Mouse (Mus musculus): ENCODE measurements around the gene Acp7. TPM values are rescaled to one million over a fixed set of nuclear protein-coding genes. Genes with fewer than 3 reads are reported as not detected.
A peak's percentile ranks its signal among the peaks of the same experiment; 100 is the strongest.
"Not testable (repeated sequence)": the region's sequence is repeated elsewhere in the genome, so short reads cannot be mapped to it uniquely, and the experiment has no call there.

Acp7 gene
- polyA plus RNA-seq (2017; shearing (Covaris generic)) = not detected

- no peak for ATAC-seq
These were observed at the start of gene Acp7 for GRCm38 (mm10) chr7:28631073-28631472. Gene Acp7 (minus strand): TSS chr7:28631332.

- ATAC-seq = no peak
These were observed 46.5 kb upstream of the Acp7 start for GRCm38 (mm10) chr7:28677624-28678023.

DNA sequence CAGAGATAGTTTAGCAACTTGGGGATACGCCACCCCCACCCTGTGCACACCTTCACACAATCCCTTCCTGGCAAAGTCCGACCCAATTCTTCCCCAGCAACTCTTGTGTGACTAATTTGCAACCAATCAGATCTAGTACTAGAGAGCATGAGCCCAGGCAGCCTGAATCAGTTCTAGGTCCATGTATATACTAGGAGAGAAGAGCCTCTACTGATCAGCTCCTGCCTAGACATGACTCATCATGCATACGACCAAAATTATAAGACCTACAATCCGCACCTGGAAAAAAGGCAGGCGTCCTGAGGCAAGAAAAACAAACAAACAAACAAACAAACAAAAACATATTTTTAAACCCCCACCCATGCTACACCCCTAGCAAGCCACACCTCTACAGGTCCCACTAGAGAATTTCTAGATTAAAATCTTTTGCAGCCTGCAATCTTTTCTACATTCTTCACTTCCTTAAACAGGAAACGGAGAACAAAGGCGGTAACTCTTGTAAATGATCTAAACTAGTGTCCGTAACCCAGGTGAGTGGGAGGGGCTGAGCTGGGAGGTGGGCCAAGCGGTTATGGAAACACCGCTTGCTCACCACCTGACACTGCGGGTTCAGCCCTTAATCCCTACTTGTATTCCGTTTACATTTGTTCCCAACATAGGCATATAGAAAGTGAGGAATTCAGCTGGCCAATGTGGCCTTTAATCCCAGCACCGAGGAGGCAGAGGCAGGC, 45.8 kb upstream of the Acp7 start:
- peak; percentile 87 for ATAC-seq

GRCm38 (mm10) chr7:28675746-28676145, 44.6 kb upstream of the Acp7 start:
- ATAC-seq = no peak

- ATAC-seq = no peak
These were observed 43.9 kb upstream of the Acp7 start for GRCm38 (mm10) chr7:28674994-28675393.

GRCm38 (mm10) chr7:28672786-28673185, 41.7 kb upstream of the Acp7 start:
- not testable (repeated sequence) for ATAC-seq

DNA sequence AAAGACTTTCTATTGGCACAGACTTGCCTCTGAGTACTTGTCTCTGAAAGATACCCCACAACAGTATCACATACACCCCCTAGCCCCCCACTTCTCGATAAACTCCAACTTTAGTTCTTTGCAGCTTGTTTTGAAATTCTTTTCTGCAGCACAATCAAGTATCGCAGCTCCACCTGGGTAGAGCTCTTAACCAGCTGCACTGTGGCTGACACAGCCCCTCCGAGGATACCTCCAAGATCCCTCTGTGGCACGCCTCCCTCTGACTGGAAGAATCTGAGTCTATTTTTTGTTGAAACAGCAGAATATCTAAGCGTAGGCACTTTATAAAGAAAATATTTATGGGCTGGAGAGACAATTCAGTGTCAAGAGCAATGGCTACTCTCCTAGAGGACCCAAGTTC, 41.1 kb upstream of the Acp7 start:
- ATAC-seq = no peak

DNA sequence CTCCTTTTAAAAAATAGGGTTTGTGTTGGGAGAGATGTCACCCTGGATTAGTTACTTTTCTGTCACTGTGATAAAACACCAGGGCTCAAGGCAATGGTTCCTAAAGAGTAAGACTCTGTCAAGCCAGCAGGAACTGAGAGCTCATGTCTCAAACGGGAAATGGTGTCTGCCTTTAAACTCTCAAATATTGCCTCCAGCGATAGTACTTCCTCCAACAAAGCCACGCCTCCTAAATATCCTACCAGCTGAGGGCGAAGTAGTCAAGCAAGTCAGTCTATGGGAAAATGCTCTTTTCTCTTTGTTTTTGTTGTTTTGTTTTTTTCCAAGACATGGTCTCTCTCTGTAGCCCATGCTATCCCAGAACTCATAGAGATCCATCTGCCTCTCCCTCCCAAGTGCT, 40.0 kb upstream of the Acp7 start:
- peak; percentile 72 for ATAC-seq

GRCm38 (mm10) chr7:28665620-28666579, 34.8 kb upstream of the Acp7 start:
- ATAC-seq = peak; percentile 43

GRCm38 (mm10) chr7:28656430-28656829, 25.3 kb upstream of the Acp7 start:
- no peak for ATAC-seq

DNA sequence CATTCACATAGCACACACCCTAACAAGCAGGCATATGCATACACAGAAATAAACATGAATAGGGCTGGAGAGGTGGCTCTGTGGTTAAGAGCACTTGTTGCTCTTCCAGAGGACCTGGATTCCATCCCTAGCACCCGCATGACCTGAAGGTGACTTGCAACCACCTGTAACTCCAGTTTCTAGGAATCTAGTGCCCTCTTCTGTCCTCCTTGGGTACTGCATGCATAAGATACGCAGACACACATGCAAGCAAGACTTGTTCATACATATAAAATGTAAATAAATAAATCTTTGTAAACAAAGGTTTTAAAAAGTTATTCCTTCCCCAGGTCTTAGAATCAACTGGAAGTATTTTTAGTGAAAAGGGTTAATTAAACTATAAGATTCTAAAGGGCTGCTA, 20.0 kb upstream of the Acp7 start:
- no peak for ATAC-seq

DNA sequence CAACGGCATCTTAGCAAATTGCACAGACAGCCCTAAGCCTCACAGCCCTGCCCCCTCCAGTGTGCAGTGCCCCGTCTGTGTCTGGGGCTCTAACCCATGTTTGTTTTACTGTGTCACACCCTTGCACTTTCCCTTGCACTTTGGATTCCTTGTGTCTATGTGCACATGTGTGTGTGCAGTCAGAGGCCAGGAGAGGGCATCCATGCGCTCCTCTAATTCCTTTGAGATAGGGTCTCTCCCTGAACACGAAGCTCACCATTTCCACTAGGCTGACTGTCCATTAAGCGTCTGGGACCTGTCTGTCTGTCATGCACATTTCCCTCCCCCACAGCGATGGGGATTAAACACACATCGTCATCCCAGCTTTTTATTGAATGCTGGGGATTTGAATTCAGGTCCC, 15.9 kb upstream of the Acp7 start:
- ATAC-seq = no peak

GRCm38 (mm10) chr7:28645947-28646475, 14.9 kb upstream of the Acp7 start:
- ATAC-seq = no peak

DNA sequence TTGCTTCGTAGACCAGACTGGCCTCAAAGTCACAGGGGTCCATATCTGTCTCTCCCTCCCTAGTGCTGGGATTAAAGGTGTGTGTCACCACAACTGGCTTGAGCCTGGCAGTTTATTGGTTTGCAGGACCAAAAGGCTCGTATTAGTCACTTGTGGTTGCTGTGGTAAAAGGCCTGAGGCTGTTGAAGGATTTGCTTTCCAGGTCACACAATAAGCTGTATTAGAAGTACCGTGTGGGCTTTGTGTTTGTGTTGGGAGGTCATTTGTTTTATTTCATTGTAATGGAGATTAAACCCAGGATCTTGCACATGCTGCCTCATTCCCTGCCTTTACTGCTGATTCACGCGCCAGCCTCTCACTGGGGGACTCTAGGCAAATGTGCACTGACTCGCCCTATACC, 14.2 kb upstream of the Acp7 start:
- ATAC-seq = no peak

GRCm38 (mm10) chr7:28641546-28641945, 10.4 kb upstream of the Acp7 start:
- no peak for ATAC-seq

GRCm38 (mm10) chr7:28637511-28637910, 6.4 kb upstream of the Acp7 start:
- ATAC-seq = no peak

DNA sequence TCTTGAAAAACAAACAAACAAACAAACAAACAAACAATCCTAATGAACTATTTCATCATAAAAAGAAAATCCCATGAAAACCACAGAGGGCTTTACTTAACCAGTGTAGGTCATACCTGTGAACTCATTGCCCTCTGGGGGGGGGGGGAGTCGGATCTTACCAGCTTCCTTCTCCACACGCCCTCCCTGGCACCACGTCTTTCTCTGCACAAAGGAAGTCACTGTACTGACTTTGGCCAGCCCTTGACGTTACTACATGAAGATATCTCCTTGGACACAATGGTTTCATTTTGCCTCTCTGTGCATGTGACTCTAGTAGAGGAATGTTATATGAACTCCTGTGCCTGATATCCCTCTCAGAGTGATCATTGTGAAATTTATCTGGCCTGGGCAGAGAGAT, 3.0 kb upstream of the Acp7 start:
- ATAC-seq = no peak

DNA sequence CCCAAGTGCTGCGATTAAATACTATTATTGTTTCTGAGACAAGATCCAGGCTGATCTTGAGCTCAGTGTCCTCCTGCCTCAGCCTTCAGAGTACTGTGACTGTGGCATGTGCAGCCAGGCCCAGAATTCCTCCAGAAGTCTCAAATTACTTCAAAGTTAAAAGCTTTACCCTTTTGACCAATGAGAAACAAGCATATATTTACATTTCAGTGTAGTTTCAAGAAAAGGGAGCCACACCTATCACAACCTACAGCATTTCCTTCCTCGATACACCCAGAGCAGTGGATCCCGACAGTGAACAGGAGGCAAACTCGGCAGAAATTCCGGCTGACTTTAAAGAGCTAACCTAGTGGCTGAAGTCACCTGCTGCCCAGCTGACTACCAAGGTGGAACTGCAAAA, 6.3 kb downstream of the Acp7 start:
- ATAC-seq = no peak

- ATAC-seq = no peak
These were observed 11.9 kb downstream of the Acp7 start for GRCm38 (mm10) chr7:28619098-28619715.

GRCm38 (mm10) chr7:28605951-28606350, 25.2 kb downstream of the Acp7 start:
- ATAC-seq = no peak

DNA sequence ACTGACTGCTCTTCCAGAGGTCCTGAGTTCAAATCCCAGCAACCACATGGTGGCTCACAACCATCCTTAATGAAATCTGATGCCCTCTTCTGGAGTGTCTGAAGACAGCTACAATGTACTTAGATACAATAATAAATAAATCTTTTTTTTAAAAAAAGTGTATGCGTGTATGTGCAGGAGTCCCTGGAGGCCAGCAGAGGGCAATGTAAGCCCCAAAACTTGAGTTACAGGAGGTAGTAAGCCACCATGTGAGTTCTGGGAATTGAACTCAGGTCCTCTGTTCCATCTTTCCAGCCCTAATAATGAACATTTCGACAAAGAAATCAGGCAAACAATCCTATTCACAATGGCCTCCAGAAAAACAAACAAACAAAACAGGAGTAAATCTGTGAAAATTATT, 27.3 kb downstream of the Acp7 start:
- ATAC-seq = not testable (repeated sequence)

DNA sequence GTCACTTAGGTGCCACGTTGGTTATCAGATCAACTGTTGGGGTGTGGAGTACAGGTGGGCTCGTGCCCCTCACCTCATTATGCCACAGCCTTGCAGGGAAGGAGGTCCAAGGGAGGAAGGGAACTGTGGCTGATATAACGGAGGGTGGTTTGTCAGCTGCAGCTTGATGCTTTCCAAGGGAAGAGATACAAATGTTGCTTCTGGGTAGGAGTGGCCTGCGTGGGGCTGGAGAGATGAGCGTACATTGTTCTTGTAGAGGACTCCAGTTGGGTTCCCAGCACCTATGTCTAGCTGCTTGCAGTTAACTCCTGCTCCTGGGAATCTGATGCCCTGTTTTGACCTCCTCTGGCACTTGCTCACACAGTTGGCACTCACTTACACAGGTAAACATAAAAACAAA, 28.0 kb downstream of the Acp7 start:
- ATAC-seq = no peak

- ATAC-seq = no peak
These were observed 29.5 kb downstream of the Acp7 start for GRCm38 (mm10) chr7:28601668-28602067.
